Mouse (Mus musculus) E14TG2a.4 (cell line): ENCODE data around the gene Kremen2.

ENCODE experiments used
- CTCF ChIP-seq: conservative IDR thresholded peaks from 2 replicates; pipeline ENCODE4 v1.5.1; 2014; ENCODE audit warnings: low read length
- NANOG ChIP-seq: IDR thresholded peaks from 2 replicates; pipeline ENCODE4 v1.6.1; 2014; ENCODE audit warnings: borderline replicate concordance, low read length, mixed read lengths

GRCm38 (mm10) chr17:23758801-23759200 is 13.2 kb upstream of the Kremen2 start:
- TF ChIP-seq CTCF (no peak), NANOG (no peak)
